Mouse (Mus musculus): ENCODE results near the gene Esm1. TPM values are rescaled to one million over a fixed set of nuclear protein-coding genes. Genes with fewer than 3 reads are reported as not detected.
A peak's percentile ranks its signal among the peaks of the same experiment; 100 is the strongest.

Esm1 gene
- polyA plus RNA-seq (2015; fragmentation: Nextera tagmentation; extraction: Ambion mirVana), result 0.64 and 1.7 TPM in 2 replicates

DNA sequence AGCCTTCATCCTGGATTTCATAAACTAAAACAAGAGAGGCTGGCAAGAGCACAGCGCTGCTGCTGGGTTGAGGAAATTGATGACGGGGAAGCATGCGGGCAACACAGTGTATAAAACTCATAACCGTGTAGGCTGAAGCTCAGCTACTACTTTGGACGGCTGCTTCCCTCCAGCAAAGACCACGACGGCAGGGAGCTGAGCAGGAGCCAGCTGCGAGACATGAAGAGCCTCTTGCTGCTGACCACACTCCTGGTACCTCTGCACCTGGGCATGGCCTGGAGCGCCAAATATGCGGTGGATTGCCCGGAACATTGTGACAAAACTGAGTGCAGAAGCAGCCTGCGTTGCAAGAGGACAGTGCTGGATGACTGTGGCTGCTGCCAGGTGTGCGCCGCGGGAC lies at the start of gene Esm1:
Gene Esm1, plus strand, starts transcription at position 36 of the 400 bp plus-strand sequence.
- no peaks in the 10 kb centered on the region for H3K36me3 ChIP-seq (ENCODE audit: poor library complexity, severe bottlenecking)
- ATAC-seq, result no peak
- peaks cover 11% of the 10 kb centered on the region; the same call in 1 of the 2 replicates for H3K27me3 ChIP-seq
- H3K27ac ChIP-seq, result no peak within 1 kb of the TSS
- H3K4me2 ChIP-seq, result peak within 1 kb of the TSS; percentile 20
- H3K9me3 ChIP-seq (replicated peaks), result no peaks in the 10 kb centered on the region
- 53% methylated on average over 15 of the region's 15 CpGs for WGBS
- no peak within 1 kb of the TSS for H3K9ac ChIP-seq
- H3K4me1 ChIP-seq, result no peaks in the 10 kb centered on the region
- H3K4me3 ChIP-seq, result no peak within 1 kb of the TSS

DNA sequence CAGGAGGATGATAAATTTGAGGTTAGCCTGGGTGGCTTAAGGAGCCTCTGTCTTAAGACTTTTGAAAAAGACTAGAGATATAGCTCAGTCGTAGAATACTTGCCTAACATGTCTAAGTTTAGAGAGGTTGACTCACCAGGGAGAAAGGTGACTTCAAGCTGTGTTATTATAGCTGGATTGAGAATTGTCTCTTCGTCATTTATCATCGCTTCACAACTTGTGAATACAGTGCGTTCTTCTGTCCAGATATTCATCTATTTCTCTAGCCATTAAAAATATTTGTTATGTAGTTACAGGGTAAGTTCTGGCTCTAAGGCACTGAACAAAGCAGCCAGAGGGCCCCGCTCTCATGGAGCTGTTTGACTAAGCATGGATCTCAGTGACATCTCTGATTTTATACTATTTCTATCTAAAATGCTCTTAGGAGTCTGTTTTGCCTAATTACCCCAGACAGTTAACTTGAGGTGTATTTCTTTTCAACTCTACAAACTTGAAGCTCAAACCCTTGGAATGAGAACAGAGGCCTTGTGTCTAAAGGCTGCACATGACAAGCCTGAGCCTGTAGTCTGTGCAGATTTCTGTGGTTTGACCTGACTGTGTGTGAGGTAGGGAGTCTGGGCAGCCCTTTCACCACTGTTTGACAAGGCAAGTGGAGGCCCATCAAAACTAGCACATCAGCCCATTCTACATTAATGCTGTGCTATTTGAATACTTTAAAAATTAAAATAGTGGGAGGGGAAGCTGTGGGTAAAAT lies 45.0 kb upstream of the Esm1 start:
- H3K27me3 ChIP-seq, result no peaks in the 10 kb centered on the region

DNA sequence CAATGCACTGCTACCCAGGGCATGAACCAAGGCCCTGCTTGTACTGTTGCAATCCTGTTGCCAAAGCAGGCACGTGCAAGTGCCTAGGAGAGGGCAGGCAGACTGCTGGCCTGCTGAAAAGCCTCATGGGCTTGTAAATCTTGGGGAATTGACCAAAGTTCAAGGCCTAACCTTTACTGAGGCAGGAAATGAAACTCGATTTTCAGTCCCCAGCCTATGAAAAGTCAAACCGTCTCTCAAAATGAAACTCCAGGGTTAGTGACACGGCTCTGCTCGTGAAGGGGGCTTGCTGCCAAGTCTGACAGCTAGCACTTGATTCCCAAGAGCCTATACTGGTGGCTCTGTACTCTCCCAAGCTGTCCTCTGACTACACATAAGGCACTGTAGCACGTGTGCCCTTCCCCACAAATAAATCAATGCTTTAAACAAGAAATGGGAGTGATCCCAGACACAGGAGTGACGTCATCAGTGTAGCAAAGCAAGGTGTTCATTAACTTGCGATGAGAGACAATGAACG lies 41.4 kb upstream of the Esm1 start:
- Histone ChIP-seq H3K9me3 (replicated peaks) (no peaks in the 10 kb centered on the region), H3K9ac (no peak overlapping the region), H3K4me1 (no peaks in the 10 kb centered on the region), H3K4me3 (no peak overlapping the region), H3K4me2 (no peak overlapping the region), H3K27ac (no peak overlapping the region), H3K36me3 (ENCODE audit: poor library complexity, severe bottlenecking) (no peaks in the 10 kb centered on the region), H3K27me3 (no peaks in the 10 kb centered on the region)
- WGBS, result 84% methylated on average over 9 of the region's 9 CpGs
- no peak for ATAC-seq

More for the DNA sequence above, 45.0 kb upstream of the Esm1 start:
- no peak overlapping the region for H3K27ac ChIP-seq
- H3K36me3 ChIP-seq (ENCODE audit: poor library complexity, severe bottlenecking), result no peaks in the 10 kb centered on the region
- no peaks in the 10 kb centered on the region for H3K4me1 ChIP-seq
- H3K4me2 ChIP-seq, result no peak overlapping the region
- H3K9me3 ChIP-seq (replicated peaks), result no peaks in the 10 kb centered on the region
- H3K4me3 ChIP-seq, result no peak overlapping the region
- no peak overlapping the region for H3K9ac ChIP-seq
- ATAC-seq, result no peak
- 93% methylated on average over 5 of the region's 5 CpGs for WGBS

DNA sequence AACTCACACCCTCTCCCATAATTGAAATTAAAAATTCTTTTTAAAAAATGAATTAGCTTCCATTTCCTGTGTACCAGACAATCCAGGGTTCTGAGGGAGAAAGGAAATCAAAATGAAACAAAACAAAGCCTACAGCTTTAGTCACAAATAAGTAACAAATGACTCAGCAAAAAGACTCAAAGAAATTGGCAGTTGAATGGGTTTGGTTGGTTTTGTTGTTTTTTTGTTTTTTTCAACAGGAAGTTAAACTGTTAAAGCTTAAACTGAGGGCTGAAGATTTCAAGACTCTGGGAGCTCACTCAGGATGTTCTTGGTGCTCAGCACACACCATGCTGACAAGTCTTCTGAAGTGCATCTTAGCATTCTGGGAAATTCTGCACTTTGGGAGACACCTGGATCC lies 39.2 kb upstream of the Esm1 start:
- Histone ChIP-seq H3K9ac (no peak overlapping the region), H3K4me3 (no peak overlapping the region), H3K4me2 (no peak overlapping the region), H3K36me3 (ENCODE audit: poor library complexity, severe bottlenecking) (no peaks in the 10 kb centered on the region), H3K9me3 (replicated peaks) (no peaks in the 10 kb centered on the region), H3K27me3 (no peaks in the 10 kb centered on the region), H3K27ac (no peak overlapping the region), H3K4me1 (no peaks in the 10 kb centered on the region)
- ATAC-seq, result no peak

DNA sequence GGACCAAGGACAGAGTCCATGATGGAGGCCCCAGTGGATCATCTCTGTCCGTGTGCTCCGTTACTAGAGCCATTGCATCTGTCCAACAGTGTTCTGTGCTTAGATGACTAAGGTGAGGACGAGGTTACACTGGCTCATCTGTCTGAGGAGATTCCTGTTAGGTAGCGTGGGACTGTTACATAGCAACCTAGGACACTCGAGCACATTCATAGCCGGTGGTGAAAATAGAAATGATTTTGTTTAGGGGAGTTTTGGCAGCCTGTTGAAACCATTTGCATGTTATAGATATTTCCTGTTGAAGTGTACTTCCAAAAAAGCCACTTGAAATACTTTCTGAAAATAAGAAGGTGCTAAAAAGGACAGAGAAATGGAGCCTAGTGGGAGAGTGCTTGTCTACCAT lies 35.3 kb upstream of the Esm1 start:
- Histone ChIP-seq H3K4me3 (no peak overlapping the region), H3K9me3 (replicated peaks) (no peaks in the 10 kb centered on the region), H3K9ac (no peak overlapping the region), H3K4me1 (no peaks in the 10 kb centered on the region), H3K36me3 (ENCODE audit: poor library complexity, severe bottlenecking) (no peaks in the 10 kb centered on the region), H3K27me3 (no peaks in the 10 kb centered on the region), H3K27ac (no peak overlapping the region), H3K4me2 (no peak overlapping the region)
- ATAC-seq, result no peak
- WGBS, result 90% methylated on average over 6 of the region's 6 CpGs

DNA sequence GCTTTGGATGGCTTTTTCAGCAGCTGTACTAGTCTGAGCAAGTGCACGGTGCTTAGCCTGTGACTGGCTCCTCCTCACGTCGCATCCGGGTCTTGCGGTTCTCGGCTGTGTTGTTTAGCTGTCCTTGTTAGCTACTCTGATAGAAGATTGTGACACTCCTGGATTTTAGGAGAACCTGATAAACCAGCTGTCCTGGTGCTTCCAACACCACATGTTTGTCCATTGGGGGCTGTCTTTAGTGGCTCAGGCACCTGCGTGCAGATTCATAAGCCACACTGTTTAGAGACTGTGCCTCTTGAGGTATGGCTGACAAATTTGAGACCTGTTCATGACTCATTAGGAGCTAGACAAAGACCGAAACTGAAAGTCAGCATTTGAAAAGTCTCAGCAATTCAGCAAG lies 26.1 kb upstream of the Esm1 start:
- Histone ChIP-seq H3K36me3 (ENCODE audit: poor library complexity, severe bottlenecking) (no peaks in the 10 kb centered on the region), H3K4me2 (no peak overlapping the region), H3K27me3 (no peaks in the 10 kb centered on the region), H3K4me1 (no peaks in the 10 kb centered on the region), H3K9me3 (replicated peaks) (0 out of 2 replicates have a peak, but pooled peaks cover 4% of the 10 kb centered on the region), H3K27ac (no peak overlapping the region), H3K9ac (no peak overlapping the region), H3K4me3 (no peak overlapping the region)
- 93% methylated on average over 8 of the region's 8 CpGs for WGBS
- ATAC-seq, result no peak

DNA sequence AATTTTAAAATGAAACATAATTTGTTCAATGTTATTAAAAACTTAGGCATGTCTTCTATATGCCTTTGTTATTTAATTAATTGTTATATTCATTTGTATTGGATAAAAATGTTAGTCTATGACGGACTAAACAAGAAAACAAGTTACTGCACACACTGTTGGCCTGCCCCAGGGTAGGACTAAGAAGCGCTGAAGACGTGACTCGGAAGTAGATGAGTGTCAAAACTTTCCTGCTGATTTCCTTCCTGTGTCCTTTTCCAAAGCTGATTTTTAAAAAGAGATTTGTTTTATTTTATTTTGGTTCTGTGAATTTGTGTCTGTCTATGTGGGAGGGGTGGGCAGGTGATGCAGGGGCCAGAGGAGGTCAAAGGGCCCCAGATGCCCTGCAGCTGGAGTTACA lies 25.7 kb upstream of the Esm1 start:
- H3K4me2 ChIP-seq, result no peak overlapping the region
- H3K4me1 ChIP-seq, result no peaks in the 10 kb centered on the region
- no peaks in the 10 kb centered on the region for H3K27me3 ChIP-seq
- H3K36me3 ChIP-seq (ENCODE audit: poor library complexity, severe bottlenecking), result no peaks in the 10 kb centered on the region
- H3K27ac ChIP-seq, result no peak overlapping the region
- 0 out of 2 replicates have a peak, but pooled peaks cover 4% of the 10 kb centered on the region for H3K9me3 ChIP-seq (replicated peaks)
- no peak overlapping the region for H3K9ac ChIP-seq
- WGBS, result 91% methylated on average over 4 of the region's 4 CpGs
- H3K4me3 ChIP-seq, result no peak overlapping the region
- no peak for ATAC-seq

DNA sequence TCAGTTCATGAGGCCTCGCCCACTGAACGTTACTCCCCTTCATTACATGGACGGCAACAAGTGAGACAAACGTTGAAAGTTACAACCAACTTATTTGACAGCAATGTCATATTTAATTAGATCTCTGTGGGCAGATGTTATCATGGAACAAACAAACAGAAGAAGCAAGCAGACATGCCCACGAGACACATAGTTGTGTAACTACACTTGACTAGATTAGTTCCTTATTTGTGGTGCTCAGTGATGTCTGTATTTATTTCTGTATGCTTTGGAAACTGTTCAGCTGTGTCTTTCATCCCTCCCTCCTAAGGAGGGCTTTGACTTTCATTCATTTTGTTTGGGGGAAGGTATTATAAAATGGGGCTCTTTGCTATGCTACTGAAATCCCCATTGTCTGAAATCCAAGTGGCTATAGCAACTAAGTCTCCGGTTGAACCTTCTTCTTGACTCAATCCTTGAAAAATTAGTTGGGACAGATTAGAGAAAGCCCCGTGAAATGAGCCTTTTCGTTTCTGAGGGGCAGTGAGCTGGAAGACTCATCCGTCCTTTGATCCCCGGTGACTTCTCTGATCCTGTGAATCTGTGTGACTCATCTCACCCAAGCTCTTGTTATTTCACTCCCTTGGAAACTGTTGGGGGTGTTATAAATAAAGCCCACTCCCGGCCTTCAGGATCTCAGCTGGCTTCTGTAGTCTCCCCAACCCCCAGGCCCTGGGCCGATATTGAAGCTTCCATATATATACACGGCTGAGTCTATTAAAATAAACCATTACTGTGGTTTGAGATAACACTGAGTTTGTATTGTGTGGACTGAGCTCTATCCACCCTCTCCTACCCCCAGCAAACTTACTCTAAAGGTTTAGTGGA lies 12.4 kb upstream of the Esm1 start:
- H3K36me3 ChIP-seq (ENCODE audit: poor library complexity, severe bottlenecking), result no peaks in the 10 kb centered on the region
- H3K4me2 ChIP-seq, result no peak overlapping the region
- WGBS, result 54% methylated on average over 13 of the region's 13 CpGs
- no peak overlapping the region for H3K9ac ChIP-seq
- no peak overlapping the region for H3K27ac ChIP-seq
- no peaks in the 10 kb centered on the region for H3K9me3 ChIP-seq (replicated peaks)
- no peaks in the 10 kb centered on the region for H3K27me3 ChIP-seq
- ATAC-seq, result no peak
- H3K4me3 ChIP-seq, result no peak overlapping the region
- no peaks in the 10 kb centered on the region for H3K4me1 ChIP-seq

DNA sequence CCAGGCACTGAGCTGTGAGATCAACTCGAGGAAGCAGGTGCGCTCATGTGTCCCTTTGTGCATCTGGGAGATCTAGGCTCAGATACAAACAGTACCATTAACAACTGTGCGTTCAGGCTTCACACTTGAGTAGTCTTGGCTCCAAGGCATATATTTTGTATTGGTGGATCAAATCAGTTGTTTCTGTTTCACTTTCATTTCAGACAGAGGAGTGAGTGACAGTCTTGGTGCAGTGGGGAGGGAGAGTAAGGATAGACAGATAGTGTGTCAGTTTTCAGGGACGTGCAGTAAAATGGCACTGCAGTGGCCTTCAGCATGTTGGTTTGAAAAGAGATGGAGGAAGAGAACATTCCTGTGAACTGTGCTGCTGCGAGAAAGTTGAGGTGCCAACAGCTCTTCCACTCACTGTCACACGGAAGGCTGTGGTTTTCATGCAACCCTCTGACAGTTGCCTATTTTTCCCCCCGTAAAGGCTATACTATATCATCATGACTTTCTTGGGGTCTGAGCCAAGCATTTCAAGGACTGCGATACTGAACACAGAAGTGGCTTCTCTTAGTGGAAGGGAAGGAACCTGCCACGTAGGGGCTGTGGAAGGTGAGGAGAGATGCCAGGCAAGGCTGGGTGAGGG lies 11.5 kb upstream of the Esm1 start:
- ATAC-seq, result no peak
- H3K4me3 ChIP-seq, result no peak overlapping the region
- no peaks in the 10 kb centered on the region for H3K4me1 ChIP-seq
- WGBS, result 86% methylated on average over 9 of the region's 9 CpGs
- H3K4me2 ChIP-seq, result no peak overlapping the region
- no peaks in the 10 kb centered on the region for H3K36me3 ChIP-seq (ENCODE audit: poor library complexity, severe bottlenecking)
- H3K27ac ChIP-seq, result no peak overlapping the region
- no peaks in the 10 kb centered on the region for H3K9me3 ChIP-seq (replicated peaks)
- no peaks in the 10 kb centered on the region for H3K27me3 ChIP-seq
- no peak overlapping the region for H3K9ac ChIP-seq

DNA sequence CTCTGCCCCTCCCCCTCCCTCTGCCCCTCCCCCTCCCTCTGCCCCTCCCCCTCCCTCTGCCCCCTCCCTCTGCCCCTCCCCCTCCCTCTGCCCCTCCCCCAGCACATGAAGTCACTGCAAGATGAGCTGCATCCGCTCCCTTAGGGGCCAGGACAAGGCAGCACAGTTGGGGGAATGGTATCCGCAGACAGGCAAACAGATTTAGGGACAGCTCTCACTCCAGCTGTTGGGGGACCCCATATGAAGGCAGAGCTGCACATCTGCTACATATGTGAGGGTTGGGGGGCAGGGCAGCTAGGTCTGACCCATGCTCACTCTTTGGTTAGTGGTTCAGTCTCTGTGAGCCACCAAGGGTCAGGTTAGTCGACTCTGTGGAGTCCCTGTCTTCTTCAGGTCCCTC lies 10.1 kb upstream of the Esm1 start:
- Histone ChIP-seq H3K4me3 (no peak overlapping the region), H3K4me2 (no peak overlapping the region), H3K27me3 (no peaks in the 10 kb centered on the region), H3K4me1 (no peaks in the 10 kb centered on the region), H3K36me3 (ENCODE audit: poor library complexity, severe bottlenecking) (no peaks in the 10 kb centered on the region), H3K9me3 (replicated peaks) (no peaks in the 10 kb centered on the region), H3K9ac (no peak overlapping the region), H3K27ac (no peak overlapping the region)
- no peak for ATAC-seq
- 70% methylated on average over 3 of the region's 3 CpGs for WGBS

DNA sequence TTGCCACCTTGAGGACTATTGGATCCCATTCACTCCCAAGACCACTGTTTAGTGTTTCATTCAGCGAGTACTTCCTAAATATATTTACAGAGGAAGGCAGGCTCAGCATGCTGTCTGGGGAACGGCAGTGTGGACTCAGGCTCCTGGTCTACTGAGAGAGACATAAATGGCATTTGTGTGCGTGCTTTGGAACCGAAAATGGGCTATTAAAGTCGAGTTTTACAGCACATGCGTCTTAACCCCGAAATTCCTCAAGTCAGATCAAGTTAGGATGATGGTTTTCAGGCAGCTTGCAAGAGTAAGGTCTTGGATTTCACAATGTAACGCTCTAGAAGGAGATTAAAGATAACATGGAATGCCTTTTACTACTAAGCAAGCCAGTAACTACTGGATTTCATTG lies 8.7 kb upstream of the Esm1 start:
- WGBS, result 84% methylated on average over 8 of the region's 8 CpGs
- no peaks in the 10 kb centered on the region for H3K36me3 ChIP-seq (ENCODE audit: poor library complexity, severe bottlenecking)
- no peak for ATAC-seq
- no peak overlapping the region for H3K9ac ChIP-seq
- no peak overlapping the region for H3K27ac ChIP-seq
- H3K4me1 ChIP-seq, result no peaks in the 10 kb centered on the region
- no peaks in the 10 kb centered on the region for H3K9me3 ChIP-seq (replicated peaks)
- no peak overlapping the region for H3K4me3 ChIP-seq
- no peak overlapping the region for H3K4me2 ChIP-seq
- no peaks in the 10 kb centered on the region for H3K27me3 ChIP-seq

DNA sequence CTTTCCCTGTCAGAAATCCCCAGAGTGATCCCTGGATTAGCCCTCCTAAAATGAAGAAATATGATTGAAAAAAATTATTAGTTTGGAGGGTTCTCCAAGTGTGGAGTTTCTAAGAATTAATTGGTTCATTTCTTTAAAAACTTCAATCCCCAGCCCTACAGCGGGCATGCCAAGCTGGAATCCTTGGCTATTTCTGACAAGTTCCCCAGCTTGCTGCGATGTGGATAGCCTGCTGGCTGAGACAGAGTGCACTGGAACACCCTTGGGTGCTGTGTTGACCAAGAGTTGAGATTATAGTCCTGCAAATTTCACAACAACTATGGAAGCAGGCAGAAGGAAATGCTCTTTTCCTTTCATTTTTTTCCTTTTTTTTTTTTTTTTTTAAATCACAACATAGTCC lies 7.8 kb upstream of the Esm1 start:
- WGBS, result 89% methylated on average over 2 of the region's 2 CpGs
- no peak overlapping the region for H3K4me3 ChIP-seq
- no peak for ATAC-seq
- no peaks in the 10 kb centered on the region for H3K4me1 ChIP-seq
- no peak overlapping the region for H3K27ac ChIP-seq
- no peak overlapping the region for H3K4me2 ChIP-seq
- no peaks in the 10 kb centered on the region for H3K9me3 ChIP-seq (replicated peaks)
- no peaks in the 10 kb centered on the region for H3K36me3 ChIP-seq (ENCODE audit: poor library complexity, severe bottlenecking)
- H3K27me3 ChIP-seq, result no peaks in the 10 kb centered on the region
- no peak overlapping the region for H3K9ac ChIP-seq

All from forebrain, embryonic 13.5 days (tissue).